Mouse (Mus musculus) hematopoietic multipotent progenitor cell, adult 10-12 weeks (in vitro differentiated cells): ENCODE data around the gene Entpd2. TPM values are rescaled to one million over a fixed set of nuclear protein-coding genes. Genes with fewer than 3 reads are reported as not detected.

Experiments
- polyA plus RNA-seq: library from polyadenylated mRNA; stranded (reverse); fragments of >175 nt; gene quantifications from 2 replicates; pipeline ENCODE4 v1.2.3, GENCODE M21; 2012; ENCODE audit warnings: low replicate concordance

Entpd2 gene
- polyA plus RNA-seq: 0.10 TPM in 1 of 2 replicates, not detected in the other

GRCm38 (mm10) chr2:25395721-25396596 lies at the start of gene Entpd2:
TSS of gene Entpd2 (plus strand) at chr2:25395874.

GRCm38 (mm10) chr2:25356208-25357079 lies 39.2 kb upstream of the Entpd2 start, which contains the start of gene Dpp7:
TSS of gene Dpp7 (minus strand) at chr2:25356359.

GRCm38 (mm10) chr2:25365091-25365761 lies 30.4 kb upstream of the Entpd2 start, which contains the start of gene Uap1l1:
TSS of gene Uap1l1 (minus strand) at chr2:25365682.

GRCm38 (mm10) chr2:25371764-25372643 lies 23.7 kb upstream of the Entpd2 start, which contains the start of gene Sapcd2:
TSS of gene Sapcd2 (plus strand) at chr2:25372321.

GRCm38 (mm10) chr2:25399051-25399450 lies 3.4 kb downstream of the Entpd2 start, which contains the start of gene Npdc1:
TSS of gene Npdc1 (plus strand) at chr2:25399351.

GRCm38 (mm10) chr2:25422587-25423410 lies 27.1 kb downstream of the Entpd2 start, which contains the start of gene Fut7:
TSS of gene Fut7 (plus strand) at chr2:25423267.

GRCm38 (mm10) chr2:25428442-25429236 lies 33.0 kb downstream of the Entpd2 start, which contains the start of gene Abca2:
TSS of gene Abca2 (plus strand) at chr2:25428703.

Other genes with a start within 250 kb of the Entpd2 start
- 10.2 and 19.3 TPM in 2 replicates for gene Nrarp, start 215.1 kb upstream of the Entpd2 start, polyA plus RNA-seq
- gene Tor4a, start 199.0 kb upstream of the Entpd2 start, polyA plus RNA-seq: 52.8 and 77.9 TPM in 2 replicates
- gene Nelfb, start 184.4 kb upstream of the Entpd2 start, polyA plus RNA-seq: 30.0 and 35.5 TPM in 2 replicates
- gene Stpg3, start 181.2 kb upstream of the Entpd2 start, polyA plus RNA-seq: 0.19 TPM in 1 of 2 replicates, not detected in the other
- 0.13 TPM in 1 of 2 replicates, not detected in the other for gene Fam166a, start 177.1 kb upstream of the Entpd2 start, polyA plus RNA-seq
- 38.7 and 174 TPM in 2 replicates for gene Tubb4b, start 171.2 kb upstream of the Entpd2 start, polyA plus RNA-seq
- gene Slc34a3, start 161.5 kb upstream of the Entpd2 start, polyA plus RNA-seq: not detected in 2 replicates
- 0.13 TPM in 1 of 2 replicates, not detected in the other for gene Rnf224, start 159.1 kb upstream of the Entpd2 start, polyA plus RNA-seq
- gene Rnf208, start 153.6 kb upstream of the Entpd2 start, polyA plus RNA-seq: 1.9 and 6.1 TPM in 2 replicates
- gene Cysrt1, start 153.4 kb upstream of the Entpd2 start, polyA plus RNA-seq: not detected in 2 replicates
- 2.6 and 4.1 TPM in 2 replicates for gene AL732309.1, start 149.0 kb upstream of the Entpd2 start, polyA plus RNA-seq
- gene Tmem203, start 140.4 kb upstream of the Entpd2 start, polyA plus RNA-seq: 12.0 and 24.1 TPM in 2 replicates
- 25.3 and 55.9 TPM in 2 replicates for gene Tprn, start 133.3 kb upstream of the Entpd2 start, polyA plus RNA-seq
- 76.2 and 82.8 TPM in 2 replicates for gene Ssna1, start 123.4 kb upstream of the Entpd2 start, polyA plus RNA-seq
- 19.8 and 24.6 TPM in 2 replicates for gene Anapc2, start 123.4 kb upstream of the Entpd2 start, polyA plus RNA-seq
- not detected in 2 replicates for gene Tmem210, start 107.7 kb upstream of the Entpd2 start, polyA plus RNA-seq
- not detected in 2 replicates for gene Lrrc26, start 106.0 kb upstream of the Entpd2 start, polyA plus RNA-seq
- 0.03 TPM in 2 replicates for gene Grin1, start 76.7 kb upstream of the Entpd2 start, polyA plus RNA-seq
- 24.2 and 25.3 TPM in 2 replicates for gene Man1b1, start 63.5 kb upstream of the Entpd2 start, polyA plus RNA-seq
- gene Dpp7, start 39.5 kb upstream of the Entpd2 start, polyA plus RNA-seq: 6.8 and 11.7 TPM in 2 replicates
- gene Uap1l1, start 30.2 kb upstream of the Entpd2 start, polyA plus RNA-seq: 20.6 and 22.9 TPM in 2 replicates
- gene Sapcd2, start 23.6 kb upstream of the Entpd2 start, polyA plus RNA-seq: 6.3 and 11.6 TPM in 2 replicates
- 3.8 and 4.4 TPM in 2 replicates for gene Npdc1, start 3.5 kb downstream of the Entpd2 start, polyA plus RNA-seq
- gene Fut7, start 27.4 kb downstream of the Entpd2 start, polyA plus RNA-seq: 4.5 and 10.9 TPM in 2 replicates
- gene Abca2, start 32.8 kb downstream of the Entpd2 start, polyA plus RNA-seq: 32.3 and 48.6 TPM in 2 replicates
- not detected in 2 replicates for gene Clic3, start 61.0 kb downstream of the Entpd2 start, polyA plus RNA-seq
- 82.6 and 103 TPM in 2 replicates for gene Paxx, start 65.2 kb downstream of the Entpd2 start, polyA plus RNA-seq
- not detected in 2 replicates for gene Ptgds, start 74.2 kb downstream of the Entpd2 start, polyA plus RNA-seq
- not detected in 2 replicates for gene Lcn12, start 98.0 kb downstream of the Entpd2 start, polyA plus RNA-seq
- 16.5 and 48.8 TPM in 2 replicates for gene Fbxw5, start 104.9 kb downstream of the Entpd2 start, polyA plus RNA-seq
- gene C8g, start 105.8 kb downstream of the Entpd2 start, polyA plus RNA-seq: 0.27 TPM in 1 of 2 replicates, not detected in the other
- gene Traf2, start 151.1 kb downstream of the Entpd2 start, polyA plus RNA-seq: 6.4 and 20.6 TPM in 2 replicates
- gene Edf1, start 162.0 kb downstream of the Entpd2 start, polyA plus RNA-seq: 403 and 822 TPM in 2 replicates
- 1.7 and 1.9 TPM in 2 replicates for gene Mamdc4, start 179.0 kb downstream of the Entpd2 start, polyA plus RNA-seq
- gene Phpt1, start 179.3 kb downstream of the Entpd2 start, polyA plus RNA-seq: 2.9 and 5.8 TPM in 2 replicates
- 8.1 and 18.3 TPM in 2 replicates for gene Ajm1, start 185.9 kb downstream of the Entpd2 start, polyA plus RNA-seq
- gene Rabl6, start 212.6 kb downstream of the Entpd2 start, polyA plus RNA-seq: 48.7 and 55.1 TPM in 2 replicates
- not detected in 2 replicates for gene Ccdc183, start 221.8 kb downstream of the Entpd2 start, polyA plus RNA-seq
- gene Tmem141, start 226.1 kb downstream of the Entpd2 start, polyA plus RNA-seq: 10.0 and 19.9 TPM in 2 replicates
- gene Fcna, start 232.2 kb downstream of the Entpd2 start, polyA plus RNA-seq: 145 and 166 TPM in 2 replicates